Mouse (Mus musculus) left cerebral cortex, postnatal 25 days (tissue): ENCODE measurements around the gene Ccdc134. TPM values are rescaled to one million over a fixed set of nuclear protein-coding genes. Genes with fewer than 3 reads are reported as not detected.
A peak's percentile ranks its signal among the peaks of the same experiment; 100 is the strongest.
"Not testable (repeated sequence)": the region's sequence is repeated elsewhere in the genome, so short reads cannot be mapped to it uniquely, and the experiment has no call there.

Source experiments
- DNase-seq, 2 experiments: peaks; one replicate each; pipeline ENCODE4 v3.0.0; 2022; ENCODE audit warnings: low spot score in 2 of 2, mixed read lengths in 1 of 2
- intact Hi-C: fragments of 180-260 bp; cut with DNase I; formaldehyde crosslinking; loops from one replicate; pipeline ENCODE4 v1.15.1; 2025
- total RNA-seq, 2 experiments: library from RNA; stranded (reverse); gene quantifications; 2 replicates each; pipeline ENCODE4 v1.2.3; 2021

Ccdc134 gene
- total RNA-seq: 10 to 100 TPM; 13.6 to 13.8 TPM

DNA sequence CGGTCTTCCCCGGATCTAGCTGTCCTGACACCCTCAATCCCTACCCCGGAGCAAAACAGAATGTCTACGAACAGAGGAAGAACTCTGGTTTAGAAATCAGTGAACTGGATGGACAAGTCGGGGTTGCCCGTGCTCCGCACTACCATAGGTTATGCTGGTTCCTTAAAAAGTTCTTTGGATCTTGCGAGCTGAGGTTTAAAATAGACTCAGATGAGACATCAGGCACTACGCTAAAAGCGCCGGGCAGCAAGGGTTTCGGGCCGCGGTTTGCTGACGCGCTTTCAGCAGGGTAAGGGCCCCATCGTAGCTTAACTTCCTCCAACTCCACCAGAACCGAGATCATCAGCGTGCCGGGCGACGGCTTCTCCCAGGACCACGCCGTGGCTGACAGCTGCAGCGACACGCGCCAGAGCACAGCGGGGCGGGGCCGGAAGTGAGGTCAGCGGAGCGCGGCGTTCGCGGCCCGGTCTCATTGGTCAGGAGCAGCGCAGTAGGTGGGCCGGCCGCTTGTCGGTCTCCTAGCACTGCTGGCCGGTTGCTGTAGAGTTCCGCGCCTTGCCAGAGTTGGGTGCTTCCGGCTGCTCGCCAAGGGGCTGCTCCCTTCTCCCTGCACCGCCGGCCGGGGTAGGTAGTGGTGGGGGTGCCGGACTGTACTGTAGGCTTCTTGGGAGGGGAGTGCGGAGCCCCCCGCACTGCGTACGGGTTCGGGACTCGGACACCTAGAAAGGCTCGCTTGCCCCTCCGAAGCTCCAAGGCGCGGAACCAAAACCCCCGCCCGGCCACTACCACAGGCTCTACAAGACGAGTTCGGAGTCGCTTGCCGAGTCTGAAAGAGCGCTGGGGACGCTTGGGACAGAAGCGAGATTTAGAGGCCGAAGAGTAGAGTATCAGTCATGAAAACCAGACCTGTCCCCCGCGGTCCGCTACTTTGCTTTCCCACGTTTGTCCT, at the start of gene Ccdc134:
Gene Ccdc134, plus strand, starts transcription at position 497 of the 949 bp plus-strand sequence.
- intact Hi-C loops: no loop called here
- peak; percentile 96 to 98 for DNase-seq

GRCm38 (mm10) chr15:82079883-82080282, 47.8 kb upstream of the Ccdc134 start:
- intact Hi-C loops: no loop called here
- DNase-seq: no peak

GRCm38 (mm10) chr15:82081161-82081560, 46.6 kb upstream of the Ccdc134 start:
- peak; percentile 57 to 90 for DNase-seq
- intact Hi-C loops: no loop called here

DNA sequence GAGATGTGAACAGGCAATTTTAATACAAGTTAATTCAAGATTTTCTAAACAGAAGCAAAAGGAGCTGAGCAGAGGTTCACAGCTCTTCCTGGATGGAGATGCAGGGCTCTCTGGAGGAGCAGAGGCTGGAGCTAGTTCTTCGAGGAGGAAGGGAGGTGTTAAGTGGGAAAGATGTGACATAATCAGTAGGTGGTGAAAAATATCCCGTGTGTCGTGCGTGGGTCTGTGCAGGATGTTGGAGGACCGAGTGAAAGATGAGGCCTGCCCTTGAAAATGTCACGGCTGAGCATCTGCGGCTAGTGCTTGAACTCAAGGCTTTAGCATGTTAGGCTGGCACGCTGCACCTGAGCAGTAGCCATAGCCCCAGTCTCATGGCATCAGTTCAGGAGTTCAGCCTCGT, 42.1 kb upstream of the Ccdc134 start:
- peak in 1 of 2 experiments; percentile 82 for DNase-seq
- intact Hi-C loops: loop anchor here (2.0 kb wide), 1 partner anchor 21 kb away; no protein-coding TSS in a partner anchor

DNA sequence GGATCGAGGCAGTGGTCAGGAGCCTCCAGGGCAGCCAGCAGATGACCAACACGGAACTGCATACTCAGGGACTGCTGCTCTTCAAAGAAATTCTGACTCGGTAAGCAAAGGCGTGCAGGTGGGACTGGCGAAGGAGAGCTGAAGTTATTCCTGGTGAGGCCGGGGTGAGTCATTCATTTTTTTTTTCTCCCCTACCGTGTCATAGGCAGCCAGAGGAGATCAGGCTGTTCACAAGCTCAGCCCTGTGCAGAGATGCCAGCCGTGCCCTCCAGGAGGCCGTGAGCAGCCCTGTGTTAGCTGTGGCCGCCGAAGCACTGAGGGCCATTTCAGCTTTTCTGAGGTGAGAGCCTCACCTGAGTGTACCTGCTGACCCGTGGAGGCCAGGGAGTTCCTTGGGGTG, 41.6 kb upstream of the Ccdc134 start:
- intact Hi-C loops: loop anchor here (2.0 kb wide), 1 partner anchor 21 kb away; no protein-coding TSS in a partner anchor
- DNase-seq: peak in 1 of 2 experiments; percentile 78

GRCm38 (mm10) chr15:82087266-82087665, 40.5 kb upstream of the Ccdc134 start:
- intact Hi-C loops: loop anchor here (2.0 kb wide), 1 partner anchor 20 kb away; no protein-coding TSS in a partner anchor
- DNase-seq: peak in 1 of 2 experiments; percentile 70

- intact Hi-C loops: no loop called here
- peak in 1 of 2 experiments; percentile 49 for DNase-seq
Measured at GRCm38 (mm10) chr15:82091061-82091460, 36.7 kb upstream of the Ccdc134 start.

DNA sequence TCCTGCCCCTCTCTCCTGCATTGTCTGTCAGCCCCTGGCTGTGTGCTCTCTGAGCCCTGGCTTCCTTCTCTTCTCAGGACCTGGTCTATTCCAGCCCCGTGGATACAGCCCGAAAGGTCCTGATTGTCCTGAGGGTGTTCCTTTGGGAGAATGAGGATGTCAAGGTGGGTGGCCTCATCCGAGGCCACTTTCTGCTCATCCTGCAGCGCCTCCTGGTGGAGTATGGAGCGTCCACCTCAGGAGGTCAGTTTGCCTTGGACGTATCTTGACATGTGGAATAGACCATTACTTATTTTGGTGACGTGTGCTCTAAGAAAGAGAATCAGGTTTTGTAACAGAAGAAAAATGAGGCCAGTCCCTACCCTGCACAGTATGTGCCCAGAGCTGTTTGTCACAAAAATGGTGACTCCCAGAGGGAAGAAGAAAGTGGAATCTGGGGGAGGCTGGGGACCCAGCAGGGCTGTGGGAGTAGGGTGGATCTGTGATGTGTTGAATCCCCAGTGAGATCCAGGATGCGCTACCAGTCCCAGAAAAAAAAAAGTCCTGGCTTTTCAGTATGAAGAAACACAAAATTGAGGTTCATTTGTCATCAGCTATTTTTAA, 20.7 kb upstream of the Ccdc134 start:
- peak; percentile 19 to 89 for DNase-seq
- intact Hi-C loops: loop anchor here (2.0 to 5.0 kb wide), 2 partner anchors 20 to 35 kb away; no protein-coding TSS in a partner anchor

GRCm38 (mm10) chr15:82120544-82120943, 7.2 kb upstream of the Ccdc134 start:
- DNase-seq: no peak
- intact Hi-C loops: no loop called here

DNA sequence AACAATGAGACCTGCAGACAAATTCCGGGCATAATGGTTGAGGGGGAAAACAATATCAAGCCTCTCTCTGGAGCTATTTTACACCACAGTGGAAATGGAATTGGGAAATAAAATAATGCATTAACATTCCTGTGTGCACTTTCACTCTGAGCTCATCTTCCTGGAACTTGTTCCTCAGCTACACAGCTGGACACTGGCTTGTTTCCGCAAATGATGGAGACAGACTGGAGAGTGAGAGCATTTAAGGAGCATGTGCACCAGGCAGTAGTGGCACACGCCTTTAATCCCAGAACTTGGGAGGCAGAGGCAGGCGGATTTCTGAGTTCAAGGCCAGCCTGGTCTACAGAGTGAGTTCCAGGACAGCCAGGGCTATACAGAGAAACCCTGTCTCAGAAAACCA, 1.0 kb upstream of the Ccdc134 start:
- DNase-seq, intact Hi-C loops: not testable (repeated sequence)

- intact Hi-C loops: no loop called here
- DNase-seq: no peak
Measured at GRCm38 (mm10) chr15:82128398-82128797, 676 bp downstream of the Ccdc134 start.

DNA sequence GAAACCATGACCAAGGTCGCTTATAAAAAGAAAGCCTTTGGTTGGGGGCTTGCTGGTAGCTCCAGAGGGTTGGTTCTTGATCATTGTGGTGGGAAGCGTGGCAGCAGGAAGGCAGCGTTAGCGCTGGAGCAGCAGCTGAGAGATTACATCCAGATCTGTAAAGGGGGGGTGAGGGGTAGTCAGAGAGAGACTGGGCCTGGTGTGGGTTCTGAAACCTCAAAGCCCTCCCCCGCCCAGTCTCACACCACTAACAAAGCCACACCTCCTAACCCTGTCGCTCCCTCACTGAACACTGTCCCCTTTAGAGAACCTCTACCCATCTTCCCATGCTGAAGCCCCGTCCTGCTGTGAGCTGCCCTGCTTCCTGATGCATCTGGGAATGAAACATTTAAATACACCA, 2.9 kb downstream of the Ccdc134 start:
- no peak for DNase-seq

DNA sequence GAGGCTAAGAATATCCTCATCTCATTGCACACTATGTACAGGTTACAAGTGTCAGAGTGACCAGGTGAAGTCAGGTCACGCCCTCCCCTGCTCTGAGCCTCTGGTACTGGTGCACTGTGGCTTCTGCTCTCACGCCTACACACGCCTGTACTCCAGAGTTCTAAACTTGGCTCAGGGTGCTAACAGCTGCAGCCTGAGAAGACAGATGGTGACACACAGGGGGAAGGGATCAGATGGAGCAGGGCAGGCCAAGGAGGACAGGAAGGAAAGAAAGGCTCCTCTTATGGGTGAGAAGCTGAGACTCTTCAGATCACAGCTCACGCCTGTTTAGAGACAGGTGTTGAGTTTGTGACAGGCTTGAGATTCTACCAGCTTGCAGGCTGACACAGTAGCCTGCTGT, 7.7 kb downstream of the Ccdc134 start:
- intact Hi-C loops: loop anchor here (5.0 kb wide), 1 partner anchor 68 kb away; the partner anchor contains the start of gene Mei1
- peak in 1 of 2 experiments; percentile 70 for DNase-seq

More for the DNA sequence above, 2.9 kb downstream of the Ccdc134 start:
- intact Hi-C loops: no loop called here

- intact Hi-C loops: loop anchor here (1.0 to 5.0 kb wide), 3 partner anchors 26 to 98 kb away; partner anchors contain the start of gene Mei1
- peak; percentile 66 to 72 for DNase-seq
Measured at GRCm38 (mm10) chr15:82138565-82138964, 10.8 kb downstream of the Ccdc134 start.

- intact Hi-C loops: loop anchor here (2.0 to 5.0 kb wide), 2 partner anchors 26 to 72 kb away; partner anchors contain the start of gene Mei1
- DNase-seq: peak in 1 of 2 experiments; percentile 31
Measured at GRCm38 (mm10) chr15:82139196-82139595, 11.5 kb downstream of the Ccdc134 start.

GRCm38 (mm10) chr15:82140355-82140754, 12.6 kb downstream of the Ccdc134 start:
- no peak for DNase-seq
- intact Hi-C loops: no loop called here

GRCm38 (mm10) chr15:82144157-82144556, 16.4 kb downstream of the Ccdc134 start:
- no peak for DNase-seq
- intact Hi-C loops: no loop called here

- no peak for DNase-seq
- intact Hi-C loops: no loop called here
Measured at GRCm38 (mm10) chr15:82145408-82145807, 17.7 kb downstream of the Ccdc134 start.

- intact Hi-C loops: no loop called here
- no peak for DNase-seq
Measured at GRCm38 (mm10) chr15:82145851-82146769, 18.4 kb downstream of the Ccdc134 start.
